Mouse (Mus musculus): ENCODE results near the gene Ccnl1.

Gene Ccnl1

DNA sequence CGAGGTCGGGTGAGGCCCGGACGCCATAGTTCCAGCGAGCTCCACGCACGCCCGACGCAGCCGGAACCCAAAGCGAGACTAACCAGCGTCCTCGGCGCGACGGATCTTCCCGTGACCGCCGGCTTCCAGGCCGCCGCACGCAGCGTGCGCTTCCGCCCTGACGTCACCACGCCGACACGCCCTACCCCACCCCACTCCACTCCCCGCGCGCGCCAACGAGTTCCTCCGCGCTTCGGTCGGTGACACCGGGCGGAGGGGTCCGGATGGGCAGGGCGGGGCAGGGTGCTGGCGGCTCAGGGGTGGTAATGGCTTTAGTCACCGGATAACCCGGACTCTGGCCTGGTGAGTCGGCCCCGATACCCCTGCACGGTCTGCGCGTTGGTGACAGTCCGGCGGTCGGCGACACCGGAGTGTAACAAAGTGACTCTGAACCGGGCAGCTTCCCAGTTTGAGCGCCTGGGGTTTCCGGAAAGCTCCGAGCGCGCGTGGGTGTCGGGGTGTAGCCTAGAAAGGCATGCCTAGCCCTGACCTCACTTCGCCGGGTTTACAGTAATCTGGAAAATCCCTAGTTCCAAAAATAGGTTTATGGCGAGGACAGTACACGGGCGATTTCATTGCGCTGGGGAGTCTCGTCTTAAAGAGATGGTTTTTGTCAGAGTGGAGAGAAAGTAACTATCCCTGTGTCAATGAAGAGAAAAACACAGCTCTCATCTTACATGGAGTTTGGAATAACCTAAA lies at the start of gene Ccnl1:
Gene Ccnl1 (minus strand): TSS at position 148 of the 738 bp plus-strand sequence.
- DNase-seq = peak; percentile 98

DNA sequence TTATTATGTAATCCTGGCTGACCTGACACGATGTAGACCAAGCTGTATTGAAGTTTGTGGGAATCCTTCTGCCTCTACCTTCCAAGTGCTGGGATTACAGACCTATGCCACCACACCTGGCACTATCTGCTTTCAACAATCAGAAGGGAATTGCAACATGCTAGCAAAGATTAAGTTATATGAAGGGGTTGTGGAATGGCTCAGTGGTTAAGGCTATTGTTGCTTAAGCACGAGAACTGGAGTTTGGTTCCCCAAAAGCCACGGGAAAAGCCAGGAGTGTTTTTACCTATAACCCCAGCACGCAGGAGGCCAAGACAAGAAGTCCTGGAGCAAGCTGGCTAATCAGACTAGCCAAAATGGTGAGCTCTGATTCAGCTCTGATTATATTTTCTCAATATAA lies 46.9 kb upstream of the Ccnl1 start:
- no peak for DNase-seq

DNA sequence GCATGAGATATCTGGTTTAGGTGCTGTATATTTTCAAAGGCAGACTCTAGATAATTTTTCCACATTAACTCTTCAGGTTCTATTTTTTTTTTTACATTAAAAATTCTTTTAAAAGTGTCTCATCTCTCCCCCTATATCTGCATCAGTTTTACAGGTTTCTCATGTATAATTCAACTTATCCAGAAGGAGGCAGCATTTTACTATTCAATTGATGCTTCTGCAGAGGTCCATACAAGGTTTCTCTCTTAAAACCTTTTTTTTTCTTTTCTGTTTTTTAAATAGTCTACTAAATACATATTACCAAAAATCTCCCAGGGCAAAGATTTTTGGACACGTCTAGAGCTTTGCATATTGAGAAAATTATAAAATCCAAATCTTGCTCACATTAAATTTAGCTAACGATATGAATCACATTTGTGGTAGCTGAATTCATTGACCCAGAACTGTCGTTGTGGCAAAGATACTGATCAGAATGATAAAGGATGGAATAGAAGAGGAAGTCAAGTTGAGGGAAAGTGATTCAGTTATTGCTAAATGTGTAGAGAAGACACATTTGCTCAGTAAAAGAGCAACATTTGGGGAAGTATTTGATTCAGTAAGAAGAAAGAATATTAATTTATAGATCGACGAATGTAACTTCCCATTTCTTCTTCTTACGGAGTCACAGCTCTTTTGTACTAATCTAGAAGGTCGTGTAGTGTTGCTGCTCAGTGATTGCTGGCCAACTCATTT lies 46.3 kb upstream of the Ccnl1 start:
- DNase-seq = no peak

DNA sequence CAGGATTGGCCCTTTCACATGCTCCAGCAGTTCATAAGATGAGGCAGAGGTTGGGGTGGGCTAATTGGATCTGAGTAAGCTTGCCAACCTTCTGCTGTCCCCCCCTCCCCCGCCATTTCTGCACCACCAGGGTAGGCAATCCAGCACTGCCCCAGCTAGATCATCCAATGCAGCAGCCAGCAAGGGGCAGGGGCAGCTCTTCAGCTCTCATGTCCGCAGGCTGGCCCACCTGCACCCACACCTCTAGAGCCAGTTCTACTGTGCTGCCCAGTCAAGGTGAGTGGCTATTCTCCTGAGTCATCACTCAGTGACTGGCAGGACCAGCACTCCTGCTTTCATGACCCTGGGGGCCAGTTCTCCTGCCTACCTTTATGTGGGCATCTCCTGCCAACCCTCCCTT lies 42.4 kb upstream of the Ccnl1 start:
- no peak for DNase-seq

DNA sequence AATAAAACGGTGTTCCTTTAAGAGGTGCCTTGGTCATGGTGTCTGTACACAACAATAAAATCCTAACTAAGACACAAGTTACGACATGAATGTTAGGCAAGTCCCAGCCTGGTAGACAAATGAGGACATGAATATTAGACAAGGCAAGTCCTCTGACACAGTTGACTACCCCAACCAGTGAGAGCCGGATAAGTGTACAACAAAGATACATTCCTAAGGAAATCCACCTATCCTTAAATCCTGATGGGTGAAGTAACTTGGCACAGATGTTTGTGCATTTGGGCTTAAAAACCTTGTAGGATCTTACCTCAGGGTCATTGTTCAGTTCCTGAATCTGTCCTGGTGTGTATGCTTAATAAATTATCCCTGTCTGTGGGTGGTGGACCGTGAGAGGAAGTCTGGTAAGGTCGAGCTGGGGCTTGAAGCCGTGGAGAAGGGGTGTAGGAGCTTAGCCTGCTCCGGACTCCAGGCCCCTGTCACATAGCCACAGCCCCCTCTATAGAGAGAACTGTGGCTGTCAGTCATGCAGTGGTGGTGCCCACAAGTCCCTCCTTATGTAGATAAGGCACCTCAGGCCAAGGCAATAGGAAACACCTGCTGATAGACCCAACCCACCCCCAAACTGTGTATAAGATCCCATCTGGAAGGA lies 39.4 kb upstream of the Ccnl1 start:
- no peak for DNase-seq

DNA sequence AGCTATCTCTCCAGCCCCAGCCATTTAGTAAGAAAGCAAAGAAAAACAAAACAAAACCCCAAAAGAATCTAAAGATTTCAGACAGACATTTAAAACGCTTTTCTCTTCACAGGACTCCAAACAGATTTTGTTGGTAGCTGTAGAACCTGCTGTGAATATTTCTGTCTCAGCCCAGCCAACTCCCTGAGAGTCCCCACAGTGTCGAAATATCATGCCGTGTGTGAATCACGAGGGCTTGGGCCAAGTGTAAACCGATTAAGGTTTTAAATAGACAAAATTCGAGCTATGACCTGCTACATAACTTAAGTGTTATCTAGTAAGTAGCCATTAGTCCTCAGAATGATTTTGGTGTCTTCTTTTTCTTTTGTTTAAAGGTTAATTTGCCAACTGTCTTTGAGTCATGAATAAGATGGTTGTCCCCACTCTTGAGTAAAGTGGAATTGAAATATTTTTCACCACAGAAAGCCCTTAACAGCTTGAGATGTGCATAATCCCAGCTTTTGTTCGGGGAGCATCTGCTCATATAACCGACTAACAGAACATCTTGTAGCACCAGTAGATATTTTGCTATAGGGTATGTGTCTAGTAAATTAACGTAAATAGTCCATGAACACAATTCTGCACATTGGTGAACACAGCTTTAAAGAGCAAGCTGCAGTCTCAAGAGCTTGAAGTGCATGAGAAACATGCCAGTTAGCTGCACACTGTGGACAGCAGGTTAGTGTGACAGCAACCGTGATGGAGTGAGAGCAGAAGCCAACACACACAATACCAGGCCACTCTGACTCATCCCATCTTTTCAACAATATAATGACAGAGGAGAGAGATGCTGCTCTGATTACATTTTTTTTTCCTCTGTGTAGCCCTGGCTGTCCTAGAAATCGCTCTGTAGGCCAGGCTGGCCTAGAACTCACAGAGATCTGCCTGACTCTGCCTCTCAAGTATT lies 34.6 kb upstream of the Ccnl1 start:
- DNase-seq = no peak

DNA sequence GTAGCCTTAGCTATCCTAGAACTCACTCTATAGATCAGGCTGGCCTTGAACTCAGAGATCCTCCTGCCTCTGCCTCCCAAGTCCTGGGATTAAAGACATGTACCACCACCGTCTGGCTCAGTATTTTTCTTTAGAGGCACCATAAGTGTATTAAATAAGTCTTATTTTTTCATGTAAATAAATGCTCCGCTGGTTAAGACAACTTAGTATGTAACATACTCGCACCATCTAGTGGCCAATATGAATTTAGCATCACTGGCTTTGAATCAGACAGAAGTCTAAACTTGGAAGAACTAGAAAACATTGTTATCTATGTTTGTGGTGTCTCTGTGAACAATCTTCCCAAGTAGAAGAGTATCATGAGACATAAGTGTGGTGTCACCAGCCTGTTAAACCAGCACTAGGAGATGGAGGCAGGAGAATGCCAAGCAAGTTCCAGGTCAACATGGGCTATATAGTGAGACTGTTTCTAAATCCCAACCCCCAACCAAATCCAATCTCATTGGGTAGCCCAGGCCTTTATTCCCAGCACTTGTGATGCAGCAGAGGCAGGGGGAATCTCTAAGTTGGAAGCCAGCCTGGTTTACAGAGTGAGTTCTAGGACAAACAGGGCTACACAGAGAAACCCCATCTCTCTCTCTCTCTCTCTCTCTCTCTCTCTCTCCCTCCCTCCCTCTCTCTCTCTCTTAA lies 33.1 kb upstream of the Ccnl1 start:
- DNase-seq = peak; percentile 51

DNA sequence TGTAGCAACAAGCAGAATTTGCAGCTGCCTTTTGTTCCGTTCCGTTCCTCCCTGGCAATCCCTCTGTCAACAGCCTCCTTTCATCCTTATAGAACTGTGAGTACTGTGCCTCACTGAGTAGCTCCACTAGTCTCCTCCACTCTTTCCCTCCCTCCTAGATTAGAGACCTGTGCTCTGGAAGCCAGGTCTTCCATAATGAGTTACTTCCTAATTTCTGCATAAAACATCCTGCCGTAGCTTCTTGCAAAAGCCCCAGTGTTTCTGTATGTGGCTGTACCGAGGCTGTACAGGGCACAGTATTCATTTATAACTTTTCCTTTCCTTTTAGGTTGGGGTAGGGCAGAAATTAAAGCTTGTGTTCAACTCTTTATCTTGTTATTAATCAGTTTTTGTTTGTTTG lies 32.5 kb upstream of the Ccnl1 start:
- DNase-seq = no peak

DNA sequence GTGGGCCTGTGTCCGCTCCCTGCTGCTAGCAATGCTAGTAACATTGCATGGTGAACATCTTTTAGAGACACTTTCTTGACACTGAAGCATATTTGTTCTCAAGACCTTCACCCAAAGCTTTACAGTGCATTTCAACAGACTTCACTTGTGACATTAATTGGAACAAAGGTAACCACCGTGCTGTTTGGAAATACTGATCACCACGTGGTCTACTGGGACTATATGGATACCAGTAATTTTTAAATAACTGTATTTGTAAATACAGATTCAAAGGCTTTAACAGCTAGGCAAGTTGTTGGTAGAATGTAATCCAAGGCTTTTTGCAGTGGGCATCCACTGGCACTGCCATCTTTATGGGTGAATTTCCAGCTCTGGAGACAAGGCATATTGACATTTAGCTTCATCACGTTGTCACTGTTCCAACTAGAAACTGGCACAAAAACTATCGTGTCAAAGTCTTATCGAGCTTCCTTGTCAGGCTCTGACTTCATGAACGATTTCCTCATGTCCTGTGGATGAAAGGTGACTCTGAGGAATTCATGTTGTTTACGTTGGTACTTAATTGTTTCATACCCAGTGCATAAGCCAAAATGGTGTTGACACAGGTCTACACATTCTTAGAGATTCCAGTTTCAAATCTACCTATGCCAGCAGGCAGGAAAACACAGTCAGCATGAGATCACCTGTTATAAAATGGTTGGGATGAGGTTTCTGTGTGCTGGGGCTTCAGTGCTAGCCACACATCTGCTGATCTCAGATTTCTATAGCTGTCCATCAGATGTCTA lies 30.9 kb upstream of the Ccnl1 start:
- DNase-seq = no peak

DNA sequence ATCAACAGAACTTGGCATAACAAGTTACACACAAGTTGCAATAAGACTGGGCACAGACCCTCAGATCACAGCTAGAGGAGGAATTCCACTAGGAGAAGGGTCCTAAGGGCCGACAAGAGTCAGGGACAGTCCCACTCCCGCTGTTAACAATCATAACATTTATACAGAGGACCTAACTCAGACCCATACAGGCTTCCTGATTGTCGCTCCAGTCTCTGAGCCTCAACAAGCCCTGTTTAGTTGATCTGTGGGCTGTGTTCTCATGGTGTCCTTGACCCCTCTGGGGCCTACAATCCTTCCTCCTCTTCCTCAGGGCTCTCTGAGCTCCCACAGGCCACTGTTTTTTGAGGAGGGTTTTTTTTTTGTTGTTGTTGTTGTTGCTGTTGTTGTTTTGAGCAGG lies 18.2 kb upstream of the Ccnl1 start:
- DNase-seq = no peak

DNA sequence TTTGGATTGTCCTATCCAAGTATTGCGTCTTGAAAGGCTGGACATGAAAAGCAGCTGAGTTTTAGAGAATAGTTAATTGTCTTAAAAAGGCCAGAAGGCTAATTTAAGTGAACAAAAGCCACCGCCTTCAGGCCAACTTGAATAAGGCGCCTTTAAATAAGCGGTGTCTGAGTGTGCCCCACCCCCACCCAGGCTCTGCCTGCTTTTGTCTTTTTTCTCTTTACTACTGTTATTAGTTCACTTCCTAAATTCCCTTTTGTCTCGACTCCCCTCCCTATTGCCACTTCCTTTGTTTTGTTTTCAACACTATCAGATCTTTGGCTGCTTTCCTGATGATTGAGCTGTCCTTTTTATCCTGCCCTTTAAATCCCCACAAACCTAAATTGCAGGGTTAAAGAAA lies 17.3 kb upstream of the Ccnl1 start:
- DNase-seq = peak; percentile 77

DNA sequence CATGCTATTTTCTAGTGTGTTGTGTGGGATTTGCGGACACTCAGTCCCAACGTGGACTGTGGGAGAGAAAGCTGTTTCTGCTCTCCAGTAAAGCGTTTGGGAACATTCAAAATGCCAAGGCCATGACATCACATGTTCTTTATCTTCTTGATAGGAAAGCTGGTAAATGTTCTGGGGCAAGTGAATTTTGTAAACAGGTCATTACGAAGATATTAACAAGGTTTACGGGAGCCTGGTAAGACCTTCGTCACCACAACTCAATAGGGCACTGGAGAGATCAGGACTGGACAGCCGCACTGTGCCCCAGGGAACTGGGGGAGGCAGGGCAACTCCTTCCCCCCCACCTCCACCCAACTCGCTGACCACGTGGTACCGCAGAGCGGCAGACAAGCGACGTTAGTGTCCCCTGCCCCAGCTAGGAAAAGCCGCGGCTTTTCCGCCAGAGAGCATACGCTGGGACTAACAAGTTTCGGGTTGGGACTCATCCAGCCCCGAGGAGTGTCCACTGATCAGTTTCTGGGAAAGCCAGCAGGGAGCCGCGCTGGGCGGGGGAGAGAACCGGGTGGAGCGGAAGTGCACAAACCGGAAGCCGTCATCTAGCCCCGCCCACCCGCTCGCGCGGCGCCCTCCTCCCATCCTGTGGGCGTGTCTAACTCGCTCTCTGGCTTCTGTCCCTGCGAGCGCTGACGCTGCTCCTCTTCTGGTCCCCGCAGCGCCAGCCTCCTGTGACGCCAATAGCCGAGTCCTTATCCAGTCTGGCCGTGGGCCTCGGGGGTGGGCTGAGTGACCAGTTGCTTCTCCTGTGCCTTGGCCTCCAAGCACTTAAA lies 16.4 kb upstream of the Ccnl1 start:
- peak; percentile 99 for DNase-seq

DNA sequence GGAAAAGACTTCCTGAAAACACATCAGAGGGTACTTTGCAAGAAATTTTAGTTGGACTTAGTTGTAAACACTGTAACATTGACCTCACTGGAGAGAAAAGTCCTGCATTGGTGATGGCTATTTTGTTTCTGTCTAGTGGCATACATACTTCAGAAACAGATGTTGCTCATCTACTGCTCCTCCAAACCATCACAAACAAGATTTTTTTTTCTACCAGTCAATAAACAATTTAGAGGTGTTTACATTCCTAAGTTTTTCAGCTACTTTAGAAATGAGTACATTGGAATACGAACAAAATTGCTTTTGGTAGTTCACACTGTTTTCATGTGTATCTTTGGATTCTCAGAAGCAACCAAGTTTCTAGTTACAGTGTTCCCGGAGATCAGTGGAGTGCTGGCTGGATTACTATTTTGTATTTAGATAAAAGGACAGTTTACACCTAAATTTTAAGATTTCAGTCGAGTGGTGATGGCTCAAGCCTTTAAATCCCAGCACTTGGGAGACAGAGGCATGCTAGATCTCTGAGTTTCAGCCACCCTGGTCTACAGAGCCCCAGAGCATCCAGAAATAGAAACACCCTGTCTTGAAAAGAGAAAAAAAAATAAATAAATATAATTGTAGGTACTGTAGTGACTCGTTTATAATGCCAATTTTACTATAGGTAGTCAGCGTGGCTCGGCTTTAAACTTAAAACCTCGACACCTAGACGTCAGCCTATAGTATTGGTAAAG lies 15.6 kb upstream of the Ccnl1 start:
- no peak for DNase-seq

DNA sequence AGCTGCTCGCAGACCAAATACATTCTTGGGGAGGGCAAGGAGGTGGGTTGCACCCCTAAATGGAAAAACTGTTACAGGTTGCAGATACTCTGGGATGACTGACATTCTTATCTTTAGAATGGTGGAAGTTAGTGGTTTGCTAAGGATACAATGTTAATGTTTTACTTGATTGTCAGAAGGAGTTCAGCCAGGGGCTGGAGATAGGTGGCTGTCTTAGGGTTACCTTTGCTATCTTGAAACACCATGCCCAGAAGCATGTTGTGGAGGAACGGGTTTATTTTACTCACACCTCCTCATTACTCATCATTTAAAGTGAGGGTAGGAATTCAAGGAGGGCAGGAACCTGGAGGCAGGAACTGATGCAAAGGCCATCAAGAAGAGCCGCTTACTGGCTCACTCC lies 11.1 kb upstream of the Ccnl1 start:
- DNase-seq = no peak

DNA sequence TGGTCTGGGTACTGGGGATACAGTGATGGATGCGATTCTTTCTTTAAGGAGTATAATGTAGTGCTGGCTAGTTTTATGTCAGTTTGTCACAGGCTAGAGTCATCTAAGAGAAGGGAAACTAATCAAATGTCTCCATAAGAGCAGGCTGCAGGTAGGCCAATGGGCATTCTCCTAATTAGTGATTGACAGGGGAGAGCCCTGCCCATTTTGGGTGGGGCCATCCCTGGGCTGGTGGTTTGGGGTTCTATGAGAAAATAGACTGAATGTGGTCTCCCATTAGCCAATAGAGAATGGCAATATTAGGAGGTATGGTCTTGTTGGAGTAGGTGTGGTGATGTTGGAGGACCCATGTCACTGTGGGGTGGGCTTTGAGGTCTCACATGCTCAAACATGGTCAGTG lies 8.3 kb upstream of the Ccnl1 start:
- DNase-seq = no peak

DNA sequence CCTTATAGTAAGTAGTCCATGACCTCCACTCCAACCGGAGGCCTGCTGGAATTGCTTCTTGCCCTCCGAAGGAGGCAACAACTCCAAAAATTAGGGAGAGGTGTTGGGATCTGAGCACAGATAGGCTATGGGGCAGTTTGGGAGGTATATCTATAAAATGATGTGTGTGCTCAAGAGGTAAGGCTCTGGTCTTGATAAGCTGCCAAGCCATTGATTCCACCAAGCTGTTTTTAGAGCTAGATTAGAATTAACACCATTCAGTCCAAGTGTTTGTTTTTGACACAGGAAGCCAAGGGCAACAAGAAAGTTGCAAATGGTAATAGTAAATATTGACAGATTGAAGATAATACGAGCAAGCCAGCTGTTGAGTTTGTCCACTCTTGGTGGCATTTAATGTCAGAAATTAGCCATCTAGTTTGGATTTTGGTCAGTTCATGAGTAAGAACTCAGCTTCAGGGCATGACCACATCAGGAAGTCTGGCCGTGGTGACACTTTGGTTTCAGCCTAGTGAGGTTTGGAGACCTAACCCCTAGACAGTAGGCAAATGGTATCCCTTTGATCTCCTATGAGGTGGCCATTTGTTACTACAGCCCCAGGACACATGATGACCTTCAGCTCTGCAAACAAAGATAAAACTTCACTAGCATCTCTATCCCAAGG lies 4.4 kb upstream of the Ccnl1 start:
- no peak for DNase-seq

DNA sequence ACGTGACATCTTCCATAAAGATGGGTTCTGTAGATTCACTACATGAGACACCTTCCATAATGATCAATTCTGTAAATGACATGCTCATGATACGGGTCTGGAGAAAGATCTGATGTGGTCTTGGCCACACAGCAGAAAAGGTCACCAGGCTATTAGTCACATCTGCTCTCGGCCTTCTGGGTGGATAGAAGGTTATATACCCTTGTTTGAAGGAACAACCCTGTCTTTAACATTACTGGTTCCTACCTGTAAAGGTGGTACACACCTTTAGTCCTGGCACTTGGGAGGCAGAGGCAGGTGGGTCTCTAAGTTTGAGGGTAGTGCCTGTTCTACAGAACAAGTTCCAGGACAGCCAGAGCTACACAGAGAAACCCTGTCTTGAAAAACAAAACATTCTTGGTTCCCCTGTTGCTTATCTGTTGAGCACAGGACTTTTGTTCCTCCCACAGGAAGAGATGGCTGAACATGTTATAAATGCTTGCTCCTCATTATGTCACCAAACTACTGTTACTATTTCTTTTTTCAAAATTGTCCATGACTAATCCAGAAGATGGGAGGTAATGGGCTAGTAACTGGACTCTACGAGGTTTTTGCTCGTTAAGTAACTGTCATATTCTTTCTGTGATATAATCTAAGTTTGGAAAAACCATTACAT lies 2.4 kb upstream of the Ccnl1 start:
- no peak for DNase-seq

DNA sequence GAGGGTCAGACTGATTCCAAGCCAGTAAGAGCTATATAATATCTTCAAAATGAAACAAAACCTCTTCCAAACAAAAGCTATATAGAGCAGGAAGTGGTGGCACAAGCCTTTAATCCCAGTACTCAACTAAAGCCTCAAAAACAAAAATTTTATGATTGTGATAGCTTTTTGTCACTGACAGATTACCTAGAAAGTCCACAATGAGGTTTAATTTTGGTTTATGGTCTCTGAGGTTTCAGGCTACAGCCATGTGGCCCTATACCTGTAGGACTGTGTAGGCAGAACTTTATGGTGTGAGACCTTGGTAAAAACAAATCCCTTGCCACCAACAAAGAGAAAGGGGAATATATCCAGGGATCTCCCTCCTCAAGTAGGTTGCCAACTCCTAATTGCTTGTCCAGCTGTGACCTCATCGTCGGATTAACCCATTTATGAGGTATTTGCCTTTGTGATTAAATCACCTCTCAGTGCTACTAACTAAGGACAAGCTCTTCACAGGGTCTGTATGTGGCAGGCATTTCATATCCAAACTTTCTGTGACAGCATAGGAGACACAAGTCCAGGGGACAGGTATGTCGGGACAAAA lies 1.5 kb upstream of the Ccnl1 start:
- DNase-seq = no peak

All from kidney, postnatal 10 days (tissue).